Mouse (Mus musculus): ENCODE data around the gene Snx9. TPM values are rescaled to one million over a fixed set of nuclear protein-coding genes. Genes with fewer than 3 reads are reported as not detected.

The Snx9 gene
- 10 to 100 TPM; 21.4 to 22.6 TPM for total RNA-seq (2021)
- long read RNA-seq, experiment 1, partial matches to known transcripts: 0 of 15 reads
- long read RNA-seq, experiment 1, other reads (novel, unspliced or antisense): 12 of 15 reads
- long read RNA-seq, experiment 2, partial matches to known transcripts: 2 of 27 reads
- long read RNA-seq, experiment 2, other reads (novel, unspliced or antisense): 21 of 27 reads

GRCm38 (mm10) chr17:5841128-5841942 is at the start of gene Snx9:
TSS of gene Snx9 (plus strand) at chr17:5841329.
- intact Hi-C loops (cut with DNase I): loop anchor here (5.0 kb wide), 1 partner anchor 44 kb away; no protein-coding TSS in a partner anchor

GRCm38 (mm10) chr17:5792164-5792791 is 48.9 kb upstream of the Snx9 start:
- intact Hi-C loops (cut with DNase I): loop anchor here (10.0 kb wide), 1 partner anchor 233 kb away; no protein-coding TSS in a partner anchor
- no peak for DNase-seq

More at GRCm38 (mm10) chr17:5841128-5841942, at the start of gene Snx9:
- DNase-seq: peak; percentile 72 to 75

- intact Hi-C loops (cut with DNase I): loop anchor here (10.0 kb wide), 1 partner anchor 231 kb away; no protein-coding TSS in a partner anchor
- no peak for DNase-seq
Measured at GRCm38 (mm10) chr17:5793593-5793992, 47.5 kb upstream of the Snx9 start.

GRCm38 (mm10) chr17:5794276-5794675 is 46.9 kb upstream of the Snx9 start:
- no peak for DNase-seq
- intact Hi-C loops (cut with DNase I): loop anchor here (10.0 kb wide), 1 partner anchor 231 kb away; no protein-coding TSS in a partner anchor

- intact Hi-C loops (cut with DNase I): loop anchor here (5.0 to 10.0 kb wide), 2 partner anchors 47 to 229 kb away; partner anchors contain the start of gene Snx9
- no peak for DNase-seq
Measured at GRCm38 (mm10) chr17:5795369-5795768, 45.8 kb upstream of the Snx9 start.

- intact Hi-C loops (cut with DNase I): loop anchor here (2.0 to 10.0 kb wide), 3 partner anchors 46 to 229 kb away; partner anchors contain the start of gene Snx9
- DNase-seq: peak in 1 of 2 experiments; percentile 38
Measured at GRCm38 (mm10) chr17:5795878-5796277, 45.3 kb upstream of the Snx9 start.

- intact Hi-C loops (cut with DNase I): loop anchor here (2.0 to 10.0 kb wide), 3 partner anchors 45 to 228 kb away; partner anchors contain the start of gene Snx9
- DNase-seq: no peak
Measured at GRCm38 (mm10) chr17:5797124-5797760, 43.9 kb upstream of the Snx9 start.

GRCm38 (mm10) chr17:5798221-5798801 is 42.8 kb upstream of the Snx9 start:
- no peak for DNase-seq
- intact Hi-C loops (cut with DNase I): loop anchor here (5.0 to 10.0 kb wide), 2 partner anchors 44 to 226 kb away; partner anchors contain the start of gene Snx9

- no peak for DNase-seq
- intact Hi-C loops (cut with DNase I): loop anchor here (5.0 to 10.0 kb wide), 2 partner anchors 43 to 226 kb away; partner anchors contain the start of gene Snx9
Measured at GRCm38 (mm10) chr17:5798900-5799299, 42.2 kb upstream of the Snx9 start.

GRCm38 (mm10) chr17:5799396-5800021 is 41.6 kb upstream of the Snx9 start:
- intact Hi-C loops (cut with DNase I): loop anchor here (5.0 to 10.0 kb wide), 2 partner anchors 43 to 225 kb away; partner anchors contain the start of gene Snx9

GRCm38 (mm10) chr17:5800254-5800653 is 40.9 kb upstream of the Snx9 start:
- intact Hi-C loops (cut with DNase I): no loop called here
- DNase-seq: no peak

More at GRCm38 (mm10) chr17:5799396-5800021, 41.6 kb upstream of the Snx9 start:
- no peak for DNase-seq

- intact Hi-C loops (cut with DNase I): no loop called here
- DNase-seq: no peak
Measured at GRCm38 (mm10) chr17:5800824-5801560, 40.1 kb upstream of the Snx9 start.

- DNase-seq: no peak
- intact Hi-C loops (cut with DNase I): no loop called here
Measured at GRCm38 (mm10) chr17:5801761-5802655, 39.1 kb upstream of the Snx9 start.

GRCm38 (mm10) chr17:5802656-5802955 is 38.5 kb upstream of the Snx9 start:
- intact Hi-C loops (cut with DNase I): no loop called here
- DNase-seq: no peak

- DNase-seq: no peak
- intact Hi-C loops (cut with DNase I): no loop called here
Measured at GRCm38 (mm10) chr17:5803229-5804012, 37.7 kb upstream of the Snx9 start.

GRCm38 (mm10) chr17:5804370-5805150 is 36.6 kb upstream of the Snx9 start:
- intact Hi-C loops (cut with DNase I): no loop called here
- peak in 1 of 2 experiments; percentile 35 for DNase-seq

Measured in gastrocnemius, postnatal 36 days (tissue).